Mouse (Mus musculus) layer of hippocampus, adult 8-10 months (tissue): ENCODE measurements around the gene Psme2b. TPM values are rescaled to one million over a fixed set of nuclear protein-coding genes. Genes with fewer than 3 reads are reported as not detected.
"Not testable (repeated sequence)": the region's sequence is repeated elsewhere in the genome, so short reads cannot be mapped to it uniquely, and the experiment has no call there.

ENCODE experiments used
- DNase-seq, 2 experiments: peaks; one replicate each; pipeline ENCODE4 v3.0.0; 2022; ENCODE audit warnings: low spot score in 2 of 2
- total RNA-seq, 4 experiments: library from RNA; stranded (reverse); gene quantifications; 2 replicates each; pipeline ENCODE4 v1.2.4; 2022

The Psme2b gene
- total RNA-seq: 1 to 10 TPM in 2 of 4 experiments, under 1 TPM in 1, not detected in 1; 0.56 to 3.8 (median 2.4) TPM

DNA sequence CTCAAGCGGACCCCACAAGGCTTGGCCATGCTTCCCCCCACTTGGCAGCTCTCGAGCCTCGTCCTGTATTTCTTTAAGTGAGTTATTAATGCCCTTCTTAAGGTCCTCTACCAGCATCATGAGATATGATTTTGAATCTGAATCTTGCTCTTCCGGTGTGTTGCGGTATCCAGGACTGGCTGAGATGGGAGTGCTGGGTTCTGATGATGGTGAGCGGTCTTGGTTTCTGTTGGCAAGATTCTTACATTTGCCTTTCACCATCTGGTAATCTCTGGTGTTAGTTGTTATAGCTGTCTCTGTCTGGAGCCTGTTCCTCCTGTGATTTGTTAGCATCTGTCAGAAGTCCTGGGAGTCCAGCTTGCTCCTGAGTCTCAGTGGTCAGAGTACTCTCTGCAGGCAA lies at the start of gene Psme2b:
Gene Psme2b, minus strand, starts transcription at position 101 of the 400 bp plus-strand sequence.
- not testable (repeated sequence) for DNase-seq

- DNase-seq: not testable (repeated sequence)
Measured at GRCm38 (mm10) chr11:48994018-48994417, 48.0 kb upstream of the Psme2b start, which contains the start of gene Tgtp1. Gene Tgtp1 (minus strand): TSS chr11:48994172.

DNA sequence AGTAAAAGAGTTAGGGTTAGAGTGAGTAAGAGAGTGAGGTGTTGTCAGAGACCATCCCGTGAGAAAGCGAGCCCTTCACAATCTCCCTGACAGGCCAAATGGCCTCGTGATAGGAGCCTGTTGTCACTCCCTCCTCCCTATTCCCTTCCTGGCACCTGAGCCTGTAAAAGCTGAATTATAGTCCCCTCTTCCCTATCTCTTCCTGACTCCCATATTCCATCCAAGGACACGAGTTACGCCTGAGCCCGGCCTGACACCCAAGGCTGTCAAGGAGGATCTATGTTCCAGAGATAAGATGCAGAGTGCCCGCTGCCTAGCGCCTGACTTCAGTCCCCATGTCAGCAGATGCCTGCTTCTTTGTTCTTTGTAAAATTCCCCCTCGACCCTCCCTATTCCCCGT lies 47.3 kb upstream of the Psme2b start:
- not testable (repeated sequence) for DNase-seq

- not testable (repeated sequence) for DNase-seq
Measured at GRCm38 (mm10) chr11:48991740-48992520, 45.9 kb upstream of the Psme2b start, which contains the start of gene Gm12185. Gene Gm12185 (minus strand): TSS chr11:48992226.

DNA sequence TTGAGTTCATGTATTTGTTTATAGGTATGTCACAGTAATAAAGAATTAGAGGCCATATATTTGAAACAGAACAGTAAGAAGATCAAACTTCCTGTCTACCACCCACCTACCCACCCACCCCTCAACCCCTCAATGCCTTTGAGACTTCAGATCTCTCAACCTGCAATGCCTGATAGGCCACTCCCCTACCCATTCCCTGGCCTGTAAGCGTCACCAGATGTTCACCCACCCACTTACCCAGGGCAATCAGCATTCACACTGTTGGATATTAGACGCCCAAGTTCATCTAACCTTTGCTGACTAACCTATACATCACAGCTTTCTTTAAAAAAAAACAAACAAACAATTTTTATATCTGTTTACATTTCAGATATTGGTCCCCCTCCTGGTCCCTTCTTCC lies 44.0 kb upstream of the Psme2b start:
- not testable (repeated sequence) for DNase-seq

- DNase-seq: not testable (repeated sequence)
Measured at GRCm38 (mm10) chr11:48988219-48988618, 42.2 kb upstream of the Psme2b start.

GRCm38 (mm10) chr11:48982848-48983247 lies 36.9 kb upstream of the Psme2b start:
- DNase-seq: not testable (repeated sequence)

DNA sequence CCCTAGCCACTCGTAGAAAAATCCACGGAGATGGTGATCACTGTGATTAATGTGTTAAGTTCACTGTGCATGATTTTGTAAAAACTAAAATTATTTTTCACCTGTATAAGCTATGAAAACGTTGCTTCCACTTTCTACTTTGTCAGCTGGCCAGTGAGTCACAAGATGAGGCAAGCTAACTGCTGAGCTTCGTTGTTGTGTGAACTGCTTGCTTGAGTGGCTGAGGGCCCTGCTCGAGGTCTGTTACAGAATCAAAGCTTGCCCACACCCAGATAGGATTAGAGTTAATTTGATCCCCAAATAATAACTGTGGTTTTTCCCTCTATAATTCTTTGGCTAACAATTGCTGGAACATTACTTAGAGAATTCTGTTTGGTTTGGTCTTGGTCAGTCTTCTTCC lies 34.1 kb upstream of the Psme2b start:
- not testable (repeated sequence) for DNase-seq

DNA sequence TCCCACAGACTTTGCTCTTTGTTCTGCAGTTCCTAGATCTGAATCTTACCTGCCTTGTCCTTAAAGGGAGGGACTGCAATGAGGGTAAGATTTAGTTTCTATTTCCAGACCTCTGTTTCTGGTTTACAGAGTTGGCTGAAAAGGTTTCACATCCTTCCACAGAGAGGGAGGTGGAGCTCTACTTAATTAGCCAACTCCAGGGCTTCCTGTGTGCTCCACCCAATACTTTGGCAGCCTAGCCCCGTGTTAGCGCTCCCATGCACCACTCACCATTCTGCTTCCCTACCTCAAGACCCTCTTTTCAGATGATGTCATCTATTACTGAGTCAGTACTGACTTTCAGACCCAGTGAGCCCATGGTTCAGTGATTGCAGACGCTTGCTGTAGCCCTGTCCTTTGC lies 33.3 kb upstream of the Psme2b start, which contains the start of gene 9930111J21Rik1:
Gene 9930111J21Rik1, minus strand, starts transcription at position 148 of the 400 bp plus-strand sequence.
- not testable (repeated sequence) for DNase-seq

- not testable (repeated sequence) for DNase-seq
Measured at GRCm38 (mm10) chr11:48978240-48978939, 32.4 kb upstream of the Psme2b start, which contains the start of gene Olfr56. Gene Olfr56 (plus strand): TSS chr11:48978889.

DNA sequence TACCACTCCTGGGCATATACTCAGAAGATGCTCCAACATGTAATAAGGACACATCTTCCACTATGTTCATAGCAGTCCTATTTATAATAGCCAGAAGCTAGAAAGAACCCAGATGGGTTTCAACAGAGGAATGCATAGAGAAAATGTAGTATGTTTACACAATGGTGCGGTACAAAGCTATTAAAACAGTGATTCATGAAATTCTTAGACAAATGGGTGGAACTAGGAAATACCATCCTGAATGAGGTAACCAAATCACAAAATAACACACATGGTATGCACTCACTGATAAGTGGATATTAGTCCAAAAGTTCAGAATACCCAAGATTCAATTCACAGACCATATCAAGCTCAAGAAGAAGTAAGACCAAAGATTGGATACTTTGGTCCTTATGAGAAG lies 28.7 kb upstream of the Psme2b start:
- not testable (repeated sequence) for DNase-seq

DNA sequence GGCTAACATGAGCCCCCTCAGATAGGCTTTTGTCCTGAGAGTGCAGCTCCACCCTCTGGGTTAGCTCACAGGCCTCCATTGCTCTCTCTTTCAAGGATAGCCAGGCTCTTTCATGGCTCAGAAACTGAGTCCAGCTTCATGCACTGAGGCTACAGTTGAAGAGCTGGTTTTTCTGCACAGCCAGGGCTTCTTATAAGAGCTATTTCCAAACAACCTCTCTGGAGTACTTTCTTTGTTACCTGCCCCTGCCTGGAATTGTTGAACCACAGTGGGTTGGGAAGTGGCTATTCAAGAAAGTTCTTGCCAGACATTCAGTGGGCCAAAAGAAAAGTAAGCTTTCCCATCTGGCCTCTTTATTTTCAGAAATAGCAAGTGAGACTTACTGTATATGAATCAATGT lies 6.7 kb downstream of the Psme2b start:
- DNase-seq: not testable (repeated sequence)

GRCm38 (mm10) chr11:48935291-48935690 lies 10.7 kb downstream of the Psme2b start:
- not testable (repeated sequence) for DNase-seq

GRCm38 (mm10) chr11:48933923-48934322 lies 12.1 kb downstream of the Psme2b start:
- DNase-seq: not testable (repeated sequence)

GRCm38 (mm10) chr11:48933422-48933821 lies 12.6 kb downstream of the Psme2b start:
- DNase-seq: not testable (repeated sequence)

- not testable (repeated sequence) for DNase-seq
Measured at GRCm38 (mm10) chr11:48928068-48928467, 17.9 kb downstream of the Psme2b start.

- DNase-seq: not testable (repeated sequence)
Measured at GRCm38 (mm10) chr11:48926437-48926836, 19.6 kb downstream of the Psme2b start.

DNA sequence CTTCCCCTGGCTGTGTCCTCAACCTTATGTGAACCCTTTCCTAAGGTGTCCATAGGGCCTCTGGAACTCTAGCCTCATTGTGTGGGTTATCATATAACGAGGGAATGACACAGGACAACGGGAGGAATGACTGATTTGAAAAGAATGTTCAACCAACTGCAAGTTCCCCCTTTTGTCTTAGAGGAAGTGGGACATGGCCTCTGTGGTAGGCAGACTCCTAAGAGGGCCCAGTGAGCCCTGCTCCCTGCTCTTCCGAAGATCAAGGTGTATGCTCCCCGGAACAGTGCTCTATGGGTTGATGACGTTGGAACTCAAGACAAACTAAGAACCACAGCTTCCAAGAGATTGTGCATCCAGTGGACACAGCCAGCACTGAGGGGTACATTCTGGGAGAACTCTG lies 22.2 kb downstream of the Psme2b start:
- not testable (repeated sequence) for DNase-seq

- no peak for DNase-seq
Measured at GRCm38 (mm10) chr11:48918380-48918779, 27.6 kb downstream of the Psme2b start.

DNA sequence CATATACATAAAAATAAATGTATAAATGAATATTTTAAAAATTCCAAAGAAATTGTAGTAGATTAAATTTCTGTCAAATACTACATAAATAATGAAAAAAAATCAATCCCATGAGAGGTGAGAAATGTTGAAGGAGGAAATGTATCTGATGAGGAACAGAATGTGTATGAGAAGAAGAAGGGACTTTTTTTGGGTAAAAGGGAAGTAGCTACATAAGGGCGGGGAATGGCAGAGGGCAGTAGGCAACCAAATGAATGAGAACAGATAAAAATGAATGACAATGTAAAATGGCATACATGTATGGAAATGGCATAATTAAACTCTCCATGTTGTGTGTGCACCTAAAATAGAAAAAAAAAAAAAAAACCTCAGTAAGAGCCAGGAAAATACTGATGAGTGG lies 32.4 kb downstream of the Psme2b start:
- no peak for DNase-seq

DNA sequence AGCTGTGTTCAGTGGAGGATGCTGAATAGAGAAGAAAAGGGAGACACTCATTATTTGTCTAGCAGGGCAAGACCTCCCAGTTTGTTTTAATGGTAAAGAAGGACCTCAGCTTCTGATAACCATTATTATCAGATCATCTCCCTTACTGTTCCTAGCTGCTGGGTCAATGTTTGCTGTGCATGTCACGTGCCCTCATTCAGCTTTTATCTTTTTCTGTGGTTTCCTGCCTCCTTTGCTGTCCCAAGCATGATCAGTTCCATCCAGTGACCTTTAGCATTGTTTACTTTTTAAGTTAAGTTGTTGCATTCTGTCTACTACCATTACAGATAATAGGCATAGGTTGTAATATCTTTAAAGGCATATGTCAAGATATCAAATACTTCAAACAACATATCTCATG lies 37.5 kb downstream of the Psme2b start:
- DNase-seq: no peak

DNA sequence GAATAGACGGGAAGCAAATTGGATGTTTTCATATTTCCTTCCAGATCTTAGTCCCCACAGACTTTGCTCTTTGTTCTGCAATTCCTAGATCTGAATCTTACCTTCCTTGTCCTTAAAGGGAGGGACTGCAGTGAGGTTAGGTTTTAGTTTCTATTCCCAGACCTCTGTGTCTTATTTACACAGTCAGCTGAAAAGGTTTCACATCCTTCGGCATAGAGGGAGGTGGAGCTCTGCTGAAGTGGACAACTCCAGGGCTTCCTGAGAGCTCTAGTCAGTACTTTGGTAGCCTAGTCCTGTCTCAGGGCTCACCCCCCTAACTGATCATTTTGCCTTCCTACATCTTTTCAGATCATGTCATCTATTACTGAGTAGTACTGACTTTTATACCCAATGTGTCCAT lies 44.0 kb downstream of the Psme2b start, which contains the start of gene Gm5431:
Gene Gm5431, minus strand, starts transcription at position 194 of the 400 bp plus-strand sequence.
- no peak for DNase-seq
